Mouse (Mus musculus): ENCODE results near the gene Gcnt7. TPM values are rescaled to one million over a fixed set of nuclear protein-coding genes. Genes with fewer than 3 reads are reported as not detected.
A peak's percentile ranks its signal among the peaks of the same experiment; 100 is the strongest.

Gene Gcnt7
- polyA plus RNA-seq, 1 experiment from 2014 or later = 0.66 TPM

GRCm38 (mm10) chr2:172447317-172447716 is 11.1 kb downstream of the Gcnt7 start:
- H3K4me1 ChIP-seq (ENCODE audit: control insufficient read depth, insufficient read depth, low read length) = no peaks in the 10 kb centered on the region
- H3K36me3 ChIP-seq (ENCODE audit: control insufficient read depth, insufficient read depth, low read length) = peaks cover 5% of the 10 kb centered on the region
- H3K9ac ChIP-seq (ENCODE audit: low read length) = no peak overlapping the region
- ATAC-seq (ENCODE audit: insufficient read depth, low FRiP score, low TSS enrichment) = no peak
- no peak overlapping the region for H3K27ac ChIP-seq (ENCODE audit: low read depth, low read length)
- no peak overlapping the region for H3K4me2 ChIP-seq (ENCODE audit: low read depth)
- no peaks in the 10 kb centered on the region for H3K27me3 ChIP-seq (ENCODE audit: control insufficient read depth, insufficient read depth, low read length)
- 93% methylated on average over 6 of the region's 6 CpGs for WGBS
- H3K9me3 ChIP-seq (ENCODE audit: control insufficient read depth, low read length) = no peaks in the 10 kb centered on the region
- DNase-seq (ENCODE audit: low spot score) = peak; percentile 30
- H3K4me3 ChIP-seq (ENCODE audit: low read depth, low read length) = no peak overlapping the region

DNA sequence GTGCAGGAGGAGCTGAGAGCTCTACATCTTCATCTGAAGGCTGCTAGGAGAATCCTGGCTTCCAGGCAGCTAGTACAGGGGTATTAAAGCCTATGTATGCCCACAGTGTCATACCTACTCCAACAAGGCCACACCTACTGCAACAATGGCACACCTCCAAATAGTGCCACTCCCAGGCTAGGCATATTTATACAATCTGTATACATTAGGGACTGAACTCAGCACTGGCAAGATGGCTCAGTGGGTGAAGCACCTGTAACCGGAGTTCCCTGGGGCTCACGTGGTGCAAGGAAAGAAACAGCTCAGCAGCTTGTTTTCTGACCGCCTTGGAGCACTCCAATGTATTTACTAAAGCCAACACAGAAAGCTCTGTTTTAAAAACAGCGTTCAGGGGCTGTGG is 12.8 kb downstream of the Gcnt7 start:
- Histone ChIP-seq H3K4me1 (ENCODE audit: control insufficient read depth, insufficient read depth, low read length) (peaks cover 8% of the 10 kb centered on the region), H3K27ac (ENCODE audit: low read depth, low read length) (no peak overlapping the region), H3K9me3 (ENCODE audit: control insufficient read depth, low read length) (no peaks in the 10 kb centered on the region), H3K9ac (ENCODE audit: low read length) (no peak overlapping the region), H3K4me2 (ENCODE audit: low read depth) (no peak overlapping the region), H3K36me3 (ENCODE audit: control insufficient read depth, insufficient read depth, low read length) (peaks cover 2% of the 10 kb centered on the region), H3K4me3 (ENCODE audit: low read depth, low read length) (no peak overlapping the region), H3K27me3 (ENCODE audit: control insufficient read depth, insufficient read depth, low read length) (no peaks in the 10 kb centered on the region)
- ATAC-seq (ENCODE audit: insufficient read depth, low FRiP score, low TSS enrichment) (no peak), DNase-seq (ENCODE audit: low spot score) (no peak)
- WGBS = 92% methylated on average over 4 of the region's 4 CpGs

GRCm38 (mm10) chr2:172441176-172441575 is 17.2 kb downstream of the Gcnt7 start:
- Histone ChIP-seq H3K36me3 (ENCODE audit: control insufficient read depth, insufficient read depth, low read length) (no peaks in the 10 kb centered on the region), H3K4me3 (ENCODE audit: low read depth, low read length) (peak overlapping the region; percentile 78), H3K9me3 (ENCODE audit: control insufficient read depth, low read length) (no peaks in the 10 kb centered on the region), H3K4me2 (ENCODE audit: low read depth) (peak overlapping the region; percentile 58), H3K27me3 (ENCODE audit: control insufficient read depth, insufficient read depth, low read length) (no peaks in the 10 kb centered on the region), H3K9ac (ENCODE audit: low read length) (peak overlapping the region; percentile 64), H3K27ac (ENCODE audit: low read depth, low read length) (no peak overlapping the region), H3K4me1 (ENCODE audit: control insufficient read depth, insufficient read depth, low read length) (peaks cover 14% of the 10 kb centered on the region)
- DNase-seq (ENCODE audit: low spot score) = no peak
- ATAC-seq (ENCODE audit: insufficient read depth, low FRiP score, low TSS enrichment) = no peak
- WGBS = 31% methylated on average over 6 of the region's 6 CpGs

GRCm38 (mm10) chr2:172440640-172441005 is 17.8 kb downstream of the Gcnt7 start:
- H3K4me3 ChIP-seq (ENCODE audit: low read depth, low read length) = peak overlapping the region; percentile 78
- H3K36me3 ChIP-seq (ENCODE audit: control insufficient read depth, insufficient read depth, low read length) = no peaks in the 10 kb centered on the region
- H3K4me2 ChIP-seq (ENCODE audit: low read depth) = peak overlapping the region; percentile 58
- DNase-seq (ENCODE audit: low spot score) = no peak
- peak; percentile 72 for ATAC-seq (ENCODE audit: insufficient read depth, low FRiP score, low TSS enrichment)
- no peaks in the 10 kb centered on the region for H3K9me3 ChIP-seq (ENCODE audit: control insufficient read depth, low read length)
- under 1% methylated on average over 21 of the region's 21 CpGs for WGBS
- no peak overlapping the region for H3K27ac ChIP-seq (ENCODE audit: low read depth, low read length)
- H3K9ac ChIP-seq (ENCODE audit: low read length) = peak overlapping the region; percentile 64
- peaks cover 14% of the 10 kb centered on the region for H3K4me1 ChIP-seq (ENCODE audit: control insufficient read depth, insufficient read depth, low read length)
- no peaks in the 10 kb centered on the region for H3K27me3 ChIP-seq (ENCODE audit: control insufficient read depth, insufficient read depth, low read length)

DNA sequence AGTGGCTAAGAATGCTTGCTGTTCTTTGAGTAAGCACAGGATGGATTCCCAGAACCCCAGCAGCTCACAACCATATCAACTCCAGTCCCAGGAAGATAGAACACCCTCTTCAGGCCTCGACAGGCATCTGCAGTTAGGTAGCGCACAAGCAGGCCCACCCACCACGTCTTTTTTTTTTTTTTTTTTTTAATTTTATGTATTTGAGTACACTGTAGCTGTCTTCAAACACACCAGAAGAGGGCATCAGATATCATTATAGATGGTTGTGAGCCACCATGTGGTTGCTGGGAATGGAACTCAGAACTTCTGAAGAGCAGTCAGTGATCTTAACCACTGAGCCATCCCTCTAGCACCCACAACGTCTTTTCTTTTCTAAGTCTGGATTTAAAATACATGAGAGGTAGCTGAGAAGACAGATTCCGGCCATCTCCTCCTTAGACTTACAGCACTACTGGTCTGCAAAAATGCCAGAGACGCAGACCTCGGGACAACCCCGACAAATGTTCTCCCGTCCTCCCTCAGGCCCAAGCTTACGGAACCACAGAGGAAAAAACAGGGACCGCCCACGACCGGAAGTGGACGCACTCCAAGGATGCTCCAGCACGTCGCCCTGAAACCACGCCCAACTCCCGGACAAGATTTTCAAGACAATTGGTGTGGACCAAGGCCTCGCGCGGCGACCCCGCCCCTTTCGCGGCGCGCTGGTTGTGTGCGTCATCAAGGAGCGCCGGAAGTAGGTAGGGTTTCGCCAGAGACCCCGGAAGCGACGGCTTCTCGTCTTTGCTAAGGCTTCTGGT is 18.4 kb downstream of the Gcnt7 start, which contains the start of gene Rtf2:
Gene Rtf2 (plus strand): TSS at position 714 of the 797 bp plus-strand sequence.
- ATAC-seq (ENCODE audit: insufficient read depth, low FRiP score, low TSS enrichment) (peak; percentile 99), DNase-seq (ENCODE audit: low spot score) (peak; percentile 97)
- no peak within 1 kb of the TSS for H3K27ac ChIP-seq (ENCODE audit: low read depth, low read length)
- H3K4me2 ChIP-seq (ENCODE audit: low read depth) = peak within 1 kb of the TSS; percentile 59
- peaks cover 14% of the 10 kb centered on the region for H3K4me1 ChIP-seq (ENCODE audit: control insufficient read depth, insufficient read depth, low read length)
- H3K4me3 ChIP-seq (ENCODE audit: low read depth, low read length) = peak within 1 kb of the TSS; percentile 78
- no peaks in the 10 kb centered on the region for H3K36me3 ChIP-seq (ENCODE audit: control insufficient read depth, insufficient read depth, low read length)
- WGBS = 2% methylated on average over 35 of the region's 35 CpGs
- no peaks in the 10 kb centered on the region for H3K27me3 ChIP-seq (ENCODE audit: control insufficient read depth, insufficient read depth, low read length)
- no peaks in the 10 kb centered on the region for H3K9me3 ChIP-seq (ENCODE audit: control insufficient read depth, low read length)
- peak within 1 kb of the TSS; percentile 67 for H3K9ac ChIP-seq (ENCODE audit: low read length)

- 68% methylated on average over 16 of the region's 16 CpGs for WGBS
- Histone ChIP-seq H3K4me1 (ENCODE audit: control insufficient read depth, insufficient read depth, low read length) (peaks cover 14% of the 10 kb centered on the region), H3K27ac (ENCODE audit: low read depth, low read length) (no peak overlapping the region)
Observed at GRCm38 (mm10) chr2:172437371-172437952, 20.9 kb downstream of the Gcnt7 start.

GRCm38 (mm10) chr2:172433746-172434145 is 24.6 kb downstream of the Gcnt7 start:
- H3K9ac ChIP-seq (ENCODE audit: low read length) = no peak overlapping the region
- H3K4me3 ChIP-seq (ENCODE audit: low read depth, low read length) = no peak overlapping the region
- ATAC-seq (ENCODE audit: insufficient read depth, low FRiP score, low TSS enrichment) = no peak
- H3K4me1 ChIP-seq (ENCODE audit: control insufficient read depth, insufficient read depth, low read length) = no peaks in the 10 kb centered on the region
- DNase-seq (ENCODE audit: low spot score) = no peak
- H3K36me3 ChIP-seq (ENCODE audit: control insufficient read depth, insufficient read depth, low read length) = no peaks in the 10 kb centered on the region
- H3K27ac ChIP-seq (ENCODE audit: low read depth, low read length) = no peak overlapping the region
- 56% methylated on average over 5 of the region's 5 CpGs for WGBS
- H3K4me2 ChIP-seq (ENCODE audit: low read depth) = no peak overlapping the region
- H3K9me3 ChIP-seq (ENCODE audit: control insufficient read depth, low read length) = no peaks in the 10 kb centered on the region
- H3K27me3 ChIP-seq (ENCODE audit: control insufficient read depth, insufficient read depth, low read length) = no peaks in the 10 kb centered on the region

More at GRCm38 (mm10) chr2:172437371-172437952, 20.9 kb downstream of the Gcnt7 start:
- no peak for ATAC-seq (ENCODE audit: insufficient read depth, low FRiP score, low TSS enrichment)
- Histone ChIP-seq H3K9ac (ENCODE audit: low read length) (no peak overlapping the region), H3K27me3 (ENCODE audit: control insufficient read depth, insufficient read depth, low read length) (no peaks in the 10 kb centered on the region), H3K4me3 (ENCODE audit: low read depth, low read length) (no peak overlapping the region), H3K36me3 (ENCODE audit: control insufficient read depth, insufficient read depth, low read length) (no peaks in the 10 kb centered on the region), H3K4me2 (ENCODE audit: low read depth) (no peak overlapping the region), H3K9me3 (ENCODE audit: control insufficient read depth, low read length) (no peaks in the 10 kb centered on the region)
- no peak for DNase-seq (ENCODE audit: low spot score)

GRCm38 (mm10) chr2:172430609-172431008 is 27.8 kb downstream of the Gcnt7 start:
- ATAC-seq (ENCODE audit: insufficient read depth, low FRiP score, low TSS enrichment) (no peak), DNase-seq (ENCODE audit: low spot score) (no peak)
- WGBS = 80% methylated on average over 1 of the region's 1 CpGs
- Histone ChIP-seq H3K27me3 (ENCODE audit: control insufficient read depth, insufficient read depth, low read length) (no peaks in the 10 kb centered on the region), H3K27ac (ENCODE audit: low read depth, low read length) (no peak overlapping the region), H3K9me3 (ENCODE audit: control insufficient read depth, low read length) (no peaks in the 10 kb centered on the region), H3K4me1 (ENCODE audit: control insufficient read depth, insufficient read depth, low read length) (no peaks in the 10 kb centered on the region), H3K9ac (ENCODE audit: low read length) (no peak overlapping the region), H3K4me3 (ENCODE audit: low read depth, low read length) (no peak overlapping the region), H3K4me2 (ENCODE audit: low read depth) (no peak overlapping the region), H3K36me3 (ENCODE audit: control insufficient read depth, insufficient read depth, low read length) (no peaks in the 10 kb centered on the region)

DNA sequence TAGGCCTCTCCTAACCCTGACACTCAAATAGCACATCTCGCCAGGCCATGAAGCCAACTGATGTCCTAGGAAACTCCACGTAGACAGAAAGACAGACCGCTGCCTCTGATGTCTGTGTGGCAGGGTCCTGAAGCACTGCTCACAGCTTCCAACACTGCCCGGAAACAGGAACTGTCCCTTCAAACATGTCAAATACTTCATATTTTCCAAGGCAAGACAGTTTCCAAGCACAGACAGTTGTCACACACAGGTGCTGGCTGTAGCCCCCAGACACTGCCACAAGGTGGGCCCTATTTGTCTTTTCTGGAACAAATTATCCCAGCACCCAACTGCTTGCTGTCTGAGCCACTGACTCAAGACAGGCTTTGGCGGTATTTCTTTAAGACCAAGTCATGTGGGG is 40.2 kb downstream of the Gcnt7 start:
- ATAC-seq (ENCODE audit: insufficient read depth, low FRiP score, low TSS enrichment) (no peak), DNase-seq (ENCODE audit: low spot score) (no peak)
- Histone ChIP-seq H3K4me1 (ENCODE audit: control insufficient read depth, insufficient read depth, low read length) (no peaks in the 10 kb centered on the region), H3K27me3 (ENCODE audit: control insufficient read depth, insufficient read depth, low read length) (no peaks in the 10 kb centered on the region), H3K27ac (ENCODE audit: low read depth, low read length) (no peak overlapping the region), H3K4me2 (ENCODE audit: low read depth) (no peak overlapping the region), H3K4me3 (ENCODE audit: low read depth, low read length) (no peak overlapping the region), H3K9me3 (ENCODE audit: control insufficient read depth, low read length) (no peaks in the 10 kb centered on the region), H3K9ac (ENCODE audit: low read length) (no peak overlapping the region), H3K36me3 (ENCODE audit: control insufficient read depth, insufficient read depth, low read length) (no peaks in the 10 kb centered on the region)
- WGBS = 92% methylated on average over 5 of the region's 5 CpGs

Measured in neural tube, embryonic 11.5 days (tissue).